Mouse (Mus musculus) spleen, postnatal 14 days (tissue): ENCODE measurements around the gene Rtl1.

Source experiments
- DNase-seq, 2 experiments: peaks; one replicate each; pipeline ENCODE4 v3.0.0; 2021 to 2022; ENCODE audit warnings: low spot score in 2 of 2

The Rtl1 gene

DNA sequence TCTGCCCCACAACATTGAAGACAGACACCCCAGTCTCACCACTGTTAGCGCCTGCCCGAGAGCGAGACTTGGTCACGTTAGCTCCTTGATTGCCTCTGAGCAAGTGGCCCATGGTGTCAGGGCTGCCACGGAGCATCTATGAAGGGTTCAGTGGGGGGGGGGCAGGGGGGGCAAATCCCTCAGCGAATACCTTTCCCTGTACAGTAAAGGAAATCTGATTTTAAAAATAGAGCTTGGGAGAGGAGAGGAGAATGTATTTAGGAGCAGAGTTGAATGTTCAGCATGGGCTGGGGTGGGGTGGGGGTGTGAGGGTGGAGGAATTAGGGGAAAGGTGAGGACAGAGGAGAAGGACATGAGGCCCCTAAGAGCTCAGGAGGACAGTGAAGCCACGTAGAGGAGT lies at the start of gene Rtl1:
TSS of gene Rtl1 (minus strand) at position 101 of the 400 bp plus-strand sequence.
- DNase-seq: no peak

DNA sequence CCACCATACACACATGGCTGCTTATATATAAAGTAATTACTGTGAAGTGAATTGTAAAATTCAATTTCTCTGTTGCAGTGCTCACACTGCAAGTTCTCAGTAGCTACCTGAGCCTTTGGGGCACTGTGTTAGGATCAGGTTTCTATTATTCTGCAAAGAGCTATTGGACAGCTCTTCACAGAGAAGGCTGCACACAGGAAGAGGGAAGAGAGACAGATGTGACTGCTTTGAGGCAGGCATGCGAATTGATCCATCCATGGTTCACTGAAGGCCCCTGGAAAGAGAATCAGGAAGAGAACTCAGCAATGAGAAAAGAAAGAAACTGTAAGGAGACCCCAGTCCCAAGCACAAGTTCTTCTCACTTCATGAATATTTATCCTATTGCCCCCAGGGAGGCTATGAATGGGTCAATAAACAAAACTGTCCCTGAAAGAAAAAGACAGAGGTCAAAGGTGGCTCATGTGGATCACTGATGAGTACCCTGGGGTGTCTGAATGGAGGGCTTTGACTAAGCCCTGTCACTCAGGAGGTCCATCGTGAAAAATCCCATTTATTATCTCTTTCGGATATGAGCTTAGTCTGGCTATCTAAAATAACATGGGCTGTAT lies 40.5 kb upstream of the Rtl1 start:
- DNase-seq: no peak

DNA sequence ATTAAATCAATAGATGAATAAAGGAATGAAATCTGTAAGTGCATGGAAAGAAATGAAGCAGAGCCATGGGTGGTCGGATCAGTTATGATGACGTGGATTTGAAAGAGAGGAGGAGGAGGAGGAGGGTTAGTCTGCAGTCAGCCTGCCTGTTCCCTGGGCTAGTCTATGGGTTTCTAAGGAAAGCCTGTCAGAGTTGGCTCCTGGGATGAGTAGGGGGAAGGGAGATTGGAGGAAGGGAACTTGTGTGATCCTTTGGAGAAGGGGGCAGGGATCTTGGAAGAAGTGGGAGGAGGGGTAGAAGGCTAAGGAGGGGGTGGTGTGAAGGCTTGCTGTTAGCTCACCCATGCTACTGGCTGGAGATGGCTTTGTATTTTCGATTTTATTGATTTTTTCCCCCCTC lies 31.9 kb upstream of the Rtl1 start:
- no peak for DNase-seq

DNA sequence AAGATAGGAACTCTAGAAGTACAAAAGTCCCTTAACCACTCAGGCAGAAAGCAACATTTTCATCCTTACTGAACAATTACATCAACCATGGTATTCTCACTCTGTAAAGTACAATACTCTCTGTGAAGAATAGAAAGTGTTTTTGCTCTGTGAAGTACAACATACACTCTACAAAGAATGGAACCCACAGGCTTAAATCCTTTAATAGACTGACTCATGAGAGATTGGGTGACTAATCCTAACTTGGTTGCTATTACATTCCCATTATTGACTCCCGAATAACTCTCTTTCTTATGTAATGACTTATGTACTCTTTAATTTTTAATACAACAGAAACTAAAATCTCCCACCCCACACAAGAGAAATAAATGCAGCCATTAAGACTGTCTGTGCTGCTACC lies 28.8 kb upstream of the Rtl1 start:
- DNase-seq: no peak

DNA sequence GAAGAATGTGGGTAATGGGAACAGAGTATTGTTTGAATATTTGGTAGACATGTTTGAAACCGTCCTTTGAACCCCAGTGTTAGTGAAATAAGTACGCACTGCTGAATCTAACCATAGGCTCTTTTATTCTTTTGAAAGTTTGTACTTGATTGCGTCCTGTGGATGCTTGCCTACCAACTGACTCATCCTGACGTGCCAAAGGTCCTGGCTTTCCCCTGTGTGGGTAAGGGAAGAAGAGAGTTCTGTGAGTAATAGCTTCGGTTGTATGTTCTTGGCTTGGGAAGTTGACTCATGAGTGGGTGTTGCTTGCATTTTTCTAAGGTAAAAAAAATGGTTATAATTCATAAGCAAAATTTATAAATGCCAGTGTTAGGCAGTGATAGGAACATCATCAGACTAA lies 26.8 kb upstream of the Rtl1 start:
- DNase-seq: no peak

DNA sequence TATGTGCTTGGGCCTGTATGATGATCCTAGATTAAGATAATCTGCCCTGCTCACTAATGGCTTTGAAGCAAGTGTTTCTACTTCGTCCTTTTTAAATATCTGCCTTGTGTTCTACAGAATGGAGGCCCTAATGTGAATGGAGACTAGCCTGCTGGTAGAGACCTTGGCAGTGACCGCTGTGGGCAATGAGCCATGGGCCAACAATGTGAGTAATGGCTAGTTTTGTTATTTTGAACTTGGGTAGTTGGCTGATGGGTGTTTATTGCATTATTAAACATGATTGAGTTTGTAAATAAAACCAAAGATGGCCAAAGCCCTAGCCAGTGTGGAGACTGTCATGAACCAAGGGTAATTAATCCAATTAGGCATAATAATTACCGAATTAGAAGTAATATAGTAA lies 20.1 kb upstream of the Rtl1 start:
- no peak for DNase-seq

DNA sequence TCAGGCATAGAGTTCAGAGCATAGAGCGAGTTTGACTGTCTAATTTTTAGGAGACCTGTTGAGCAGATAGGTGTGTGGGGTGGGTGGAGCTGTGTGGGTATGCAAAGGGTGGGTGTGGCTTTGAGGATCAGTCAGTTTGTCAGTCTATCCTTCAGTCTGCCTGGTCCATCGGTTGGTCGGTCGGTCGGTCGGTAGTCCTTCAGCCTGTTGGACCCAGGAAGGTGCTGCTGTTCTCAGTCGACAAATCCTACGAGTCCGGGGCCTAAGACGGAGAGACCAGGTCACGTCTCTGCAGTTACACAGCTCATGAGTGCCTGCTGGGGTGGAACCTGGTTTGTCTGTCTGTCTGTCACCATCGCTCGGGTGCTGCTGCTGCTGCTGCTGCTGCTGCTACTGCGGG lies 17.9 kb upstream of the Rtl1 start:
- DNase-seq: no peak

DNA sequence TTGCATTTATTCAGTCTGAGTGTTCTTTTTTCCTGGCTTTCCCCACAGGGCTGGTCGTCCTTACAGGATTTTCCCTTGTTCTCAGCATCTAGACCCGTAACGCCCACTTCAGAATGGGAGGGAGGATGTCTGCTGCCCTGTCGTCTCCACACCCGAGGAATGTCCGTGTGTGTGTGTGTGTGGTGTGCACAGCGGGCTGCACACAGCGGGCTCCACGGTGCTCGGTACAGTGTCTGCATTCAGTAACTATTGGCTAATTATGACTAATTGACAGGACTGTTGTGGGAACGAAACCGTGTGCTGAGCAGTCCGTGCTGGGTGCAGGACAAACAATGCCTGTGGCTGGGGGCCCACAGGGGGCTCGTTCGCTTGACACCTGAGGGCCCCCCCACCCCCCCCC lies 17.0 kb upstream of the Rtl1 start:
- DNase-seq: no peak

DNA sequence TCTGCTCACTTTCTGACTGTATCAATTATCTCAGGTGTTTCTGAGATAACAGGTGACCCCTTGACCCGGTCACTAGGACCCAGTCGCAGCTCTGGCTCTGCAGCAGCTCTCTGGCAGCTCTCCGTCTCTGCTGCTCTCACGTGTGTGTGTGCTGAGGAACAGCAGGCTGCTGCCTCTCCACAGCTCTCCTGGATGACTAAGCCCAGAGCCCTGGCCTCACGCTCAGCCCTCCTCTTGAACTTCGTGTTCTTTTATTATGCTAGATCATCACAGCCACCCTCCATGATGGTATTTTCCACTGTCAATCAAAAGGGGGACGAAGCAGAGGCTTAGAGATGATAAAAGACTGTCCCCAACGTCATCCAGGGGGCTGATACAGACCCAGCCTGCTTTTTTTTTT lies 15.2 kb upstream of the Rtl1 start:
- no peak for DNase-seq

DNA sequence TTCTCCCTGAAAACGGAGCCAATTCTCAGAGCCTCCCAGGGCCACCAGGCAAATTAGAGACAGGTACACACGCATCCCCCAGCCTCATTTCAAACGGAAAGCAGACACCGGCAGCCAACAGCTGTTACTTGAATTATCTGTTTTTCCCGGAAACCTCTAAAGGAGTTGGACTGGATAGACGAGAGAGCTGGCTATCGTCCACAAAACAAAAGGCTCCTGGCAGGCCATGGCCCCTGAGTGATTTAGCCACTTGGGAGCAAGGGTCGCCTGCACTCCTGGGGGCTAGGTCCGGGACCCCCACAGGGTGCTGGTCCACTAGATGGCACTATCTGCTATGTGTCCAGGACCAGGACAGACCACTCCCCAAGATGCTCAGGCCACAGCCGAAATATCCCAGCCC lies 14.3 kb upstream of the Rtl1 start:
- DNase-seq: no peak

DNA sequence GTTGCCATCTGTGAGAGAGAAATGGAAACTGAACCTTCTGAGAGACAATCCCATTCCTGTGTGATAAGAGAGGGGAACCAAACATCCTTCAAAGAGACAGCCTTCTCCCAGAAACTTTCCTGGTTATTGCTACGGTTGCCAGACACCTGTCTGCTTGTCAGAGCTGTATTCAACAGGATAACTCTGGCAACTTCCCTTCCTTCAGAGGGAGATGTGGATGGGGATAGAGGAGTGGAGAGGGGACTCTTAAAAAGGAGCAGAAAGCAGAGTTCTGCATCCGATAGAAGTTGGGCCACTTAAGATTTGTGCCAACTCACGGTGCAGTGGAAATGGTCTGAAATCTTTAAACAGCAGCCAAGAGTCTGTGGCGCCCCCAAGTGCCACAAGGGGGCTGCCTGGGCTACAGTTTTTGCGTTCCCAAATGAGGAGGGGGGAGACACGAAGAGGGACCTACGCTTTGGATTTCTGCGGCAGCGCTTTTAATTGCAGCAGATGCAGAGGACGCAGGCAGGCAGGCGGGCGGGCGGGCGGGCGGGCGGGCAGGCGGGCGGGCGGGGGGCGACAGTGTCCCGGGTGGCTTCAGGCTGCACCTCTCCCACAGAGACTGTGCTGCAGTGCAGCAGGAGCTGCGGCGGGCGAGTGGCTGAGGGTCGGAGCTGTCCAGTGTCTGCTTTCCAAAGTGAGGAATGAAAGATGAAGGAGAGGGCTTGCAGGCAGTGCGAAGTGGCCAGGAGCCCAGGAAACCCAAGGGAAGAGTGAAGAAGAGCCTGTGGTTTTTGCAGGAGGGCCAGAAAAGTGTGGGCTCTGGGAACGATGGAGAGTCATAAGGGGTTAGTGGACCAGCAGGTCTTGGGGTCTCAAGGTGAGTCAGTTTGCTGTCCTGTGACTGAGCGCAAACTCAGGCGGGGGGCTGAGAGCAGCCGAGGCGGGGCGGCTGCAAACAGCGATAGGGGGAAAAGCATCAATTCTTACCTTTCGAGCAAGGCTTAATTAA lies 12.6 kb upstream of the Rtl1 start:
- DNase-seq: no peak

DNA sequence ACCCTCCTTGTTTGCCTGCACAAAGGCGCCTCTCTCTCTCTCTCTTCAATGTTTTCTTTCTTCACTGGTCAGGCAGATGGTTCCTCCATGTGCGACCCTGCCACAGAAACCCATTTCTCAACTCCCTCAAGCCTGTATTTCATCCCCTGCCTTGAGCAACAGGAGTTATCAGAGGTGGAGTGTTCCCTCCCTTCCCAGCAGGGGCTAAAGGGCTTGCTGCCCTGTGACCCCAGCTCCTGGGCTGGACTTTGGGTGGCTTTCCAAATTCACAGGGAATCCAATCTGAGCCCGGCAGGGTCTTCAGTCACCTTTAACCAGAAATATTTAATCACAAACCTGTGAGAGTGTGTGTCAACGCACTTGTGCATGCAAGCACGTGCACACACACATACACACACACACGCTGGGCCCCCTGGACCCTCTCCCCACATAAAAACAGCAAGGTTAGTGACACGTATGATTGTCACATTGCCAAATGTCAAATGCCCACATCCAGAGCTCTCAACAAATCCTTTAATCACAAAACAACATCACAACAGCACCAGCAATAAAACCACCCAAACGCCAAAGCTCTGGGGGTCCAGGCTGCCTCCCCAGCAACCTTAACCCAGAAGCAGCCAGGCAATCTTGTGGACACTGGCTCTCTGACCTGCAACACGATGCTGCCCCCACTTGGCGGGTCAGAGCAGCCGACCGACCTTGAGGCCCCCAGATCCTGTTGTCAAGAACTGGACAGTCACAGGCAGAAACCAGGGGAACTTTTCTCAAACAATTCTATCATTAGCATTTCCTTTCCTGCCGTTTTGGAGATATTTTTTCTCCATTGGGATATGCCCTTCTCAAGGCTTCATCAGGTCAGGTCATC lies 8.7 kb upstream of the Rtl1 start:
- DNase-seq: no peak

DNA sequence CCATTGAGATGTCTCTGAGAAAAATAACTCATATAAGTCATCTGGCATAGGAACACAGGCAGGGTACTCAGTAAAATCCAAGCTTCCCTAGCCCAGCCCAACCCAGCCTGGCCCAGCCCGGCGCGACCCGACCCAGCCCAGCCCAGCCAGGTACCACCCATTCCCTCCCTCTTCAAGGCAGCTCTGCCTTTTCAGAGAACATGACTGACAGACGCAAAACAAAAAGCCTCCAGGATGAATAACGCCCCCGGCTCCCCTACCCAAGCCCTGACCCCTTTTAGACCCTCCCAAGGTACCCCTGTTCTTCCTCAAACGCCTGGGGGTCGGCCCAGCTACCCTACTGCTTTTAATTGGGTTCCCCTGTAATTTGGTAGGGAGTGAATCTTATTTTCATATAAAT lies 7.8 kb upstream of the Rtl1 start:
- no peak for DNase-seq

DNA sequence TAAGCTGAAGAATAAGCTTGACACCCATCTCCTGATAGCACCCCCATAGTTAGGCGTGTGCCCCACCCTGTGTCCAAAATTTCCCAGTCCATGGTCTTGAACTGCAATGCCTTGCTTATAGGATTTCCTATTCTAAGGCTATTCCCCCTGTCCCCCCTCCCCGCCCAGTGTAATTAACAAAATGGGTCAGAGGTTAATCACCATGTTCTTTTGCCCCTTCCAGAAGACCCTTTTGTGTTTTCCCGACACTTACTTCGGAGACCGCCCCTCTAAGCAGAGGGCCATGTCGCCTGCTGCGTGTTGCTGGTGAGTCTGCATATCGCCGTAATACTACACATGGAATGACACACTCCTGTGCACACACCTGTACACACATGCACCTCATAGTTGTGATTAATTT lies 7.1 kb upstream of the Rtl1 start:
- no peak for DNase-seq

DNA sequence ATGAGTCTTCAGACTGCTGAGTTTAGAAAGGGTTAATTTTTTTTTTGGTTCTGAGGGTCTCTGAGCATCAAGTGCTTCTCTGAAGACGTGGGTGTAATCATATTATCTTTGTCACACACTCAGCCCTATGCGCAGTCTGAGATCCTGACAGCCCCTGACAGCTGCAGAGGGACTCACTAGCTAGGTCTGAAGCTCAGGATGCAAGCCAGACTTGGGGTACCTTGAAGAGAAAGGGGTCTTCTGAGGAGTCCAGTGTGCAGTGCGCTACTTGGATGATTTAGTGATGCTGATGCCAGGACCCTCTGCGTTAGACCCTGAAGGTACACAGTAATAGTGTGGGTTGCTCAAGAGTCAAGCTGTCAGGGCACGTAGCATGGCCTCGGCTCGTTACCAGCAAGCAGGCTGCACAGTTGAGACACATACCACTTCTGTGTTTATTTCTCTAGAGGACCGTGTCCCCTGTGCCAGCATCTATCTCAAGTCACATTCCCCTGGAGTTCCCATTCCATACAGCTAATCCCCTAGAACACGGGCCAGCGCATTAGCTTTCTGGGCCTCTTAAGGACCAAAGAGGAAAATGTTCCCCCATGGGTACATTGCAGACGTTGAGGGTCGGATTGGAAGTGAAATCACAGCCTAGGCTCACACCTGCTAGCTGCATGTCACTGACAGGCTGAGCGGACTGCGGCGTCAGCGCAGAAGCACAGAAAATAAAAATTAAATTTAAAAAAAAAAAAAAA lies 5.0 kb upstream of the Rtl1 start:
- no peak for DNase-seq

DNA sequence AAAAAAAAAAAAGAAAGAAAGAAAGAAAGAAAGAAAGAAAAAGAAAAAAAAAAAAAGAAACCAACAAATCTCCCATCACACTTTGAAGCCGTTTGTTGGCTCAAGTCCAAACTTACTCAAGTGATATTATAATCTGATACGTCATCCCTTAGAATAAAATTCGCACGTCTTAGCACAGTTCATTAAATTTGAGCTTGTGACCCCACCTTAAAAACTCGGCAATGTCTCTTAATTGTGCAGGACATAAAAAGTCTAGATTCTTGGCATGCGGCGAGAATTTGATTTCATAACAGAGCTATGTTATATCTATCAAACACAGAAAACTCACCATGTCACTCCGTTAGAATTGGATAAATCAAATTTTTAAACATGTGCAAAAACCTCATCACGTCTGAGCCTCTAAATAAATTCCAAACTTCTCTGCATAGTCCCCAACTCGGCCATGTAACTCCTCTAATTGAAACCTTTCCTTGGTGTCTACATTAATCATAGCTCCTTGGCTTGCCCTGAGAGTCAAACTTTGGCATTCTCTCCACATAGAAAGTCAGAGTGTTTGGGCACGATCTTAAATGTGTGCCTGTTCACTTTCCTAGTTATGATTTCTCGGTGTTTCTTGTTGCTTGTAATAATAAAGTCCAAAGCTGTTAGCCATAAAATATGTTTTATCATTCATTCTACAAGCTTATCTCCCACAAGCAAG lies 1.4 kb downstream of the Rtl1 start:
- DNase-seq: no peak

DNA sequence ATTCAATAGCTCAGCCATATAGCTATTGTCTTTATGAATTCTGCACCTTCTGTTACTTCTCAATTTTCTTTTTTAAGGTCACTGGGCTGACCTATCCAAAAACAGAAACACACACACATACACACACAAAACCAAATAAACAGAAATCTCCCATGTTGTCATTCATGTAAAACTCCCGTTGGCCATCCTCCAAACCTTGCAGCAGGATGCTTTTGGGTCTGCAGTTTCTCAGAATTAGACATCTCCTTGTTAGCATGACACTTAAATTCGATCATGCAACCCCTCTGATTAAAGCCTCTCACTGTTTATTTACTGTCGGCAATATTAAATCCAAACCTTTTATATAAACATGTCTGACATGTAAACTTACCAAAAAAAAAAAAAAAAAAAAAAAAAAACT lies 3.4 kb downstream of the Rtl1 start:
- DNase-seq: no peak

DNA sequence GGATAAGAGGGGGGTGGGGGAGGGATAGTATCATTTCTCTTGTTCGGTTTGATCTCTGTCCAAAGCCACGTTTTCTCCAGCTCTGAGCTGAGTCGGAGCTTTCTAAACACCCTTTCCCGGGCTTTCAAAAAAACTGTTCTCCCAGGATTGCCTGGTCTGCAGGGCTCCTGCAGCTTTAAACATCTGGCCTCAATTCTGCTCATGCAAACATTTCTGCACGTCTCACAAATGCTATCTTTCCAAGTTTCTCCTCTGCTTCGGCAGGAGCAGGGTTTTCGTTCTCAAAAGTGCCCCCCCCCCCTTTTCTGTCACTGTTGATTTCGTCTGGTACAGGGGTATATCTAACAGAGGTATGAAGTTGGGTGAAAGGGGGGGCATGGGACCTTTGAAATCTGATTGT lies 3.9 kb downstream of the Rtl1 start:
- no peak for DNase-seq

DNA sequence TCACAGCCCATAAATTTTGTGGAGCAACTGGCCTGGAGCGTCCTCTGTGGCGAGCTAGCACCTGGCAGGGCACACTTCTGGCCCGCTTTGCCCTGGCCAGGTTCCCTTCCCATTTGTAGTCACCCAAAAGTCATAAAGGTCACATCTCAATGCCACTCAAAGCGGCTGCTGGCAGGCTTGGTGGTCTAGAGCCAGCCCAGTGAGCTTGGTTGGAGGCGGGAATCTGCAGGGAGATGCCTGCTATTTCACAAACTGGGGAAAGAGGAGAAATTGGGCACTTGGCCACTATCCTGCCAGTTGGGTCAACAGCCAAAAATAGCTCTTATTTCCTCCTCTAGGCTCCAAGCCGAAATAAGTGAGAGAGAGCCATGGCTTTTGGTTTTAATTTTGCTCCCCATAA lies 4.4 kb downstream of the Rtl1 start:
- DNase-seq: no peak

DNA sequence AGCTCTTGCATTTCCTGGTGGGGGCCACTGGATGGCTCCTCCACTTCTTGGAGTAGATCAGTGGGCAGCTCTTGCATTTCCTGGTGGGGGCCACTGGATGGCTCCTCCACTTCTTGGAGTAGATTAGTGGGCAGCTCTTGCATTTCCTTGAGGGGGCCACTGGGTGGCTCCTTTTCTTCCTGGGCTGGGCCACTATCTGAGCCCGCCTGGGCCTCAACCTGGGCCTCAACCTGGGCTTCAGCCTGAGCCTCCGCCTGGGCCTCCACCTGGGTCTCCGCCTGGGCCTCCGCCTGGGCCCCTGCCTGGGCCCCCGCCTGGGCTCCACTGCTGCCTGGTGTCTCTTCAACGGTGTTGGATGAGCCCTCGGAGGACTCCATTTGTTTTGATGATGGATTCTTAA lies 5.2 kb downstream of the Rtl1 start:
- DNase-seq: no peak

DNA sequence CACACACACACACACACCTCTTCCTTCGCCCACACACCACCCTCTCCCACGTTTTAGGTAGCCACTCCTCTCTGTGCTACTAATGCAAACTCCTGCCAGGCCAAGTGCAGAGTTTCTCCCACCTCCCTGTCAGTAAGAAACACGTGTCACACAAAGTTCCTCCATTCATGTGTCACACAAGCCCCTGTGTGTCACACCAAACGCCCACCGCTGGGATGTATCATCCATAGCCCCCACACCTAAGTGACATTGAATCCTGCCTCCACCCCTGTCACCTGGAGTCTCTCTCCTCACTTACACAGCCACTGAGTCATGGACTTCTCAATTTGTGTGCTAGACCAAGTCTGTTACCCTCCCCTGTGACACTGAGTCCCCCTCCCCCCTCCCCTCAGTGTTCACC lies 17.9 kb downstream of the Rtl1 start:
- DNase-seq: no peak
